Mouse (Mus musculus) hindbrain, embryonic 16.5 days (tissue): ENCODE measurements around the gene Pp2d1. TPM values are rescaled to one million over a fixed set of nuclear protein-coding genes. Genes with fewer than 3 reads are reported as not detected.

Experiments used
- ATAC-seq: fragments of 200-750 bp; cut with Nextera tagmentation; 2 replicates; pipeline ENCODE4 v1.8.0; 2017; ENCODE audit warnings: moderate TSS enrichment, moderate library complexity
- H3K27ac ChIP-seq: fragments of 300-500 bp; sonication (generic); 2 replicates; pipeline ENCODE4 v1.5.1; 2014; ENCODE audit warnings: low read depth, mild to moderate bottlenecking, control low read depth, low read length, moderate library complexity
- H3K27me3 ChIP-seq: fragments of 300-500 bp; sonication (generic); replicated peaks from 2 replicates; pipeline ENCODE4 v1.6.1; 2014; ENCODE audit warnings: low read length; ENCODE audit not compliant: control insufficient read depth, insufficient read depth
- H3K36me3 ChIP-seq: fragments of 300-500 bp; sonication (generic); 2 replicates; pipeline ENCODE4 v1.6.1; 2014; ENCODE audit warnings: mild to moderate bottlenecking, low read length, moderate library complexity, mixed read lengths; ENCODE audit not compliant: control insufficient read depth, insufficient read depth
- H3K4me1 ChIP-seq: fragments of 300-500 bp; sonication (generic); 2 replicates; pipeline ENCODE4 v1.6.1; 2014; ENCODE audit warnings: low read depth, low read length; ENCODE audit not compliant: control insufficient read depth, insufficient read depth
- H3K4me2 ChIP-seq: fragments of 300-500 bp; sonication (generic); 2 replicates; pipeline ENCODE4 v1.6.1; 2014; ENCODE audit warnings: mild to moderate bottlenecking, low read length, control low read depth, moderate library complexity
- H3K4me3 ChIP-seq: fragments of 300-500 bp; sonication (generic); 2 replicates; pipeline ENCODE4 v1.5.1; 2014; ENCODE audit warnings: mild to moderate bottlenecking, low read length, control low read depth, moderate library complexity
- H3K9ac ChIP-seq: fragments of 300-500 bp; sonication (generic); 2 replicates; pipeline ENCODE4 v1.6.1; 2014; ENCODE audit warnings: low read depth, mild to moderate bottlenecking, control low read depth, low read length, moderate library complexity
- H3K9me3 ChIP-seq: fragments of 300-500 bp; sonication (generic); 2 replicates; pipeline ENCODE4 v1.6.1; 2014; ENCODE audit warnings: mild to moderate bottlenecking, low read length, moderate library complexity; ENCODE audit not compliant: control insufficient read depth
- WGBS: fragments of 180-500 bp; shearing (Covaris S2); extraction: QIAGEN DNeasy Blood & Tissue Kit; methylation state at CpG from one replicate; pipeline ENCODE4 v1.1.7; 2014; 5-methylcytosine and 5-hydroxymethylcytosine counted together
- polyA plus RNA-seq: library from polyadenylated mRNA; unstranded; fragments of >200 nt; fragmentation: Nextera tagmentation; extraction: Ambion mirVana; gene quantifications from 2 replicates; pipeline ENCODE4 v1.2.1, GENCODE M21; 2015

Pp2d1 gene
- polyA plus RNA-seq, 1 experiment from 2014 or later: 0.28 TPM

- Histone ChIP-seq H3K27me3 (no peaks in the 10 kb centered on the region), H3K9ac (peak overlapping the region; percentile 98), H3K4me1 (peaks cover 19% of the 10 kb centered on the region), H3K4me3 (peak overlapping the region; percentile 94), H3K4me2 (peak overlapping the region; percentile 75), H3K9me3 (no peaks in the 10 kb centered on the region), H3K27ac (peak overlapping the region; percentile 98), H3K36me3 (no peaks in the 10 kb centered on the region)
- peak; percentile 90 for ATAC-seq
- 0% methylated on average over 15 of the region's 15 CpGs for WGBS
Observed at GRCm38 (mm10) chr17:53568118-53568517, 28.9 kb upstream of the Pp2d1 start.

GRCm38 (mm10) chr17:53567346-53568101 lies 28.3 kb upstream of the Pp2d1 start:
- Histone ChIP-seq H3K9ac (peak overlapping the region; percentile 98), H3K9me3 (no peaks in the 10 kb centered on the region), H3K4me3 (peak overlapping the region; percentile 94), H3K36me3 (no peaks in the 10 kb centered on the region), H3K27me3 (no peaks in the 10 kb centered on the region), H3K27ac (peak overlapping the region; percentile 98), H3K4me1 (peaks cover 19% of the 10 kb centered on the region), H3K4me2 (peak overlapping the region; percentile 75)
- peak; percentile 78 for ATAC-seq
- WGBS: under 1% methylated on average over 54 of the region's 67 CpGs

- Histone ChIP-seq H3K9ac (peak overlapping the region; percentile 98), H3K4me3 (peak overlapping the region; percentile 94), H3K36me3 (no peaks in the 10 kb centered on the region), H3K27me3 (no peaks in the 10 kb centered on the region), H3K4me2 (peak overlapping the region; percentile 75), H3K27ac (peak overlapping the region; percentile 98), H3K9me3 (no peaks in the 10 kb centered on the region), H3K4me1 (peaks cover 19% of the 10 kb centered on the region)
- peak; percentile 68 for ATAC-seq
- WGBS: 0% methylated on average over 30 of the region's 51 CpGs
Observed at GRCm38 (mm10) chr17:53566919-53567345, 27.7 kb upstream of the Pp2d1 start.

GRCm38 (mm10) chr17:53566161-53566918 lies 27.1 kb upstream of the Pp2d1 start, which contains the start of gene Kat2b:
Gene Kat2b, plus strand, starts transcription at chr17:53566861.
- ATAC-seq: no peak
- Histone ChIP-seq H3K9ac (peak within 1 kb of the TSS; percentile 98), H3K27me3 (no peaks in the 10 kb centered on the region), H3K36me3 (no peaks in the 10 kb centered on the region), H3K9me3 (no peaks in the 10 kb centered on the region), H3K4me3 (peak within 1 kb of the TSS; percentile 94), H3K27ac (peak within 1 kb of the TSS; percentile 98), H3K4me1 (peaks cover 19% of the 10 kb centered on the region), H3K4me2 (peak within 1 kb of the TSS; percentile 75)
- under 1% methylated on average over 20 of the region's 20 CpGs for WGBS

GRCm38 (mm10) chr17:53564837-53565236 lies 25.6 kb upstream of the Pp2d1 start:
- WGBS: 89% methylated on average over 4 of the region's 4 CpGs

GRCm38 (mm10) chr17:53561458-53562029 lies 22.3 kb upstream of the Pp2d1 start:
- no peak overlapping the region for H3K4me3 ChIP-seq
- H3K4me2 ChIP-seq: no peak overlapping the region
- H3K9ac ChIP-seq: no peak overlapping the region
- H3K9me3 ChIP-seq: no peaks in the 10 kb centered on the region
- H3K36me3 ChIP-seq: no peaks in the 10 kb centered on the region
- ATAC-seq: no peak
- 67% methylated on average over 4 of the region's 4 CpGs for WGBS
- peaks cover 6% of the 10 kb centered on the region for H3K4me1 ChIP-seq
- no peak overlapping the region for H3K27ac ChIP-seq
- no peaks in the 10 kb centered on the region for H3K27me3 ChIP-seq

More at GRCm38 (mm10) chr17:53564837-53565236, 25.6 kb upstream of the Pp2d1 start:
- Histone ChIP-seq H3K4me3 (no peak overlapping the region), H3K4me1 (peaks cover 18% of the 10 kb centered on the region), H3K27ac (no peak overlapping the region), H3K9ac (no peak overlapping the region), H3K4me2 (no peak overlapping the region), H3K27me3 (no peaks in the 10 kb centered on the region), H3K9me3 (no peaks in the 10 kb centered on the region), H3K36me3 (no peaks in the 10 kb centered on the region)
- no peak for ATAC-seq

- no peaks in the 10 kb centered on the region for H3K4me1 ChIP-seq
- H3K27ac ChIP-seq: no peak overlapping the region
- no peaks in the 10 kb centered on the region for H3K36me3 ChIP-seq
- H3K4me2 ChIP-seq: no peak overlapping the region
- ATAC-seq: no peak
- H3K9ac ChIP-seq: no peak overlapping the region
- no peaks in the 10 kb centered on the region for H3K27me3 ChIP-seq
- WGBS: 91% methylated on average over 5 of the region's 5 CpGs
- H3K9me3 ChIP-seq: no peaks in the 10 kb centered on the region
- H3K4me3 ChIP-seq: no peak overlapping the region
Observed at GRCm38 (mm10) chr17:53559646-53560045, 20.4 kb upstream of the Pp2d1 start.

GRCm38 (mm10) chr17:53557443-53557842 lies 18.2 kb upstream of the Pp2d1 start:
- Histone ChIP-seq H3K4me3 (no peak overlapping the region), H3K9me3 (no peaks in the 10 kb centered on the region), H3K9ac (no peak overlapping the region), H3K27ac (no peak overlapping the region), H3K27me3 (no peaks in the 10 kb centered on the region), H3K4me1 (no peaks in the 10 kb centered on the region), H3K36me3 (no peaks in the 10 kb centered on the region), H3K4me2 (no peak overlapping the region)
- WGBS: 41% methylated on average over 3 of the region's 3 CpGs
- ATAC-seq: no peak

GRCm38 (mm10) chr17:53554813-53555212 lies 15.6 kb upstream of the Pp2d1 start:
- ATAC-seq: no peak

More at GRCm38 (mm10) chr17:53554813-53555212, 15.6 kb upstream of the Pp2d1 start:
- Histone ChIP-seq H3K27me3 (no peaks in the 10 kb centered on the region), H3K4me3 (no peak overlapping the region), H3K9ac (no peak overlapping the region), H3K4me2 (no peak overlapping the region), H3K4me1 (no peaks in the 10 kb centered on the region), H3K36me3 (no peaks in the 10 kb centered on the region), H3K27ac (no peak overlapping the region), H3K9me3 (no peaks in the 10 kb centered on the region)
- 90% methylated on average over 3 of the region's 3 CpGs for WGBS
